Mouse (Mus musculus) frontal cortex, postnatal 25 days (tissue): ENCODE results near the gene Zfyve19.

Experiments
- DNase-seq, 2 experiments: peaks; one replicate each; pipeline ENCODE4 v3.0.0; 2022; ENCODE audit warnings: low spot score in 2 of 2

Gene Zfyve19

DNA sequence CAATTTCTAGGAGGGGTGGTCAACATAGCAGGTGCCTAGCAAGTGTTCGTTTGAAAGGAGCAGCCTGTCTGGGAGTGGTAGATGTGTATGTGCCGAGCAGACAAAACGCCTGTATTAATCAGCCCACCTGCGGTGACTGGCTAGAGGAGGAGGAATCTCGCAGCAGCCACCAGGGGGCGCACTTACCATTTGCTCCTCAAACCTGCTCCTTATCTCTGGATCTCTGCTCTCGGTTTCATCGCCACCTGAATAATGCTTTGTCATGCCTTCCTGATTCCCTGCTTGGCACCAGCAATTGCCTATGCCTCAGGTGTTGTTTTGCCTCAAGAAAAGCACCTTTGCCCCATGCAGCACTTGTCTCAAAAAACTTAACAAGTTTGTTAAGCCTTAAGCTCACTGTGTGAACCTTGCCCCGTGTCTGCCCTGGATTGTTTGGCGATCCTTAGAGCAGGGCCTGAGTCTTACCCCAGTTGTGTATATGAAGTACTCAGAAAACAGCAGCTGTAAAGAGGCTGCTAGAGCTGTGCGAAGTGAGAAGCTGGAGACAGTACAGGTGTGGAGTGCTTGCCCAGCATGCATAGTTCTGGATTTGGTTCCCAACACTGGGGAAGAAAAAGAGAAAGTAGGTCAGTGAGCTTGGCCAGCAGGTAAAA lies 42.5 kb downstream of the Zfyve19 start:
- peak; percentile 63 to 73 for DNase-seq

DNA sequence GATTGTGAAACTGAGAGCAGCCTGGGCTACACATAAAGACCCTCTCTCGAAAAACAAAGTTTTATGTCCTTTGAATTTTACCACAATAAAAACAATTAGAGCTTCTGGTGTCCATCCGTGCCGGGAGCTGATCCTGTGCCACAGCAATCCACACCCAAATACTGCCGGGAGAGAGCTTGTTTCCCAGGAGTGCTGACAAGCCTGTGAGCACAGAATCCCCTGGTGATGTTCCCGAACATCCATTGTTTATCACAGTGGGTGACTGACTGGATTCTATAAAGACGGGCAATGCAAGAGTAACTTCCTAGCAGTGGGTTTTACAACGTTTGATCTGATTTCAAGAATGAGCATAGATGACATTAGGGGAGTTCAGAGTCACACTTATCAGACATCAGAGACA lies 46.6 kb downstream of the Zfyve19 start:
- no peak for DNase-seq

DNA sequence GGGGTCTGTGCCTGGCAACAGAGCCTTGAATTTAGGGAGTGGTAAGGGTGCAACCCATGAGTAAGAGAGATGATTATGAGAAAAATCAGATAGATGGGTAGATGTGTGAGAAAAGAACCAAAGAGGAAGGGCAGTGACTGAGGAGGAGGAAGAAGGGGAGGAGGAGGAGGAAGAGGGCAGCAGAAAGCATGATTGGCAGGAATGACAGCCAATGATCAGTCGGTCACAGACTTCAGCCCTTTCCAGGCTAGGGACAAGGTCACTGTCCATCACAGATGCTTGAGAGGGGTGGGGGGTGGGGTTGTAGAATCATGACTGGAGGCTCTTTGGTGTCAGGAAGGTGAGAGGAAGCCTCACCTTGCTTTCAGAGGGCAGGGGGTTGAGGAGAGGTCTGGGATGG lies 52.1 kb downstream of the Zfyve19 start:
- DNase-seq: no peak

DNA sequence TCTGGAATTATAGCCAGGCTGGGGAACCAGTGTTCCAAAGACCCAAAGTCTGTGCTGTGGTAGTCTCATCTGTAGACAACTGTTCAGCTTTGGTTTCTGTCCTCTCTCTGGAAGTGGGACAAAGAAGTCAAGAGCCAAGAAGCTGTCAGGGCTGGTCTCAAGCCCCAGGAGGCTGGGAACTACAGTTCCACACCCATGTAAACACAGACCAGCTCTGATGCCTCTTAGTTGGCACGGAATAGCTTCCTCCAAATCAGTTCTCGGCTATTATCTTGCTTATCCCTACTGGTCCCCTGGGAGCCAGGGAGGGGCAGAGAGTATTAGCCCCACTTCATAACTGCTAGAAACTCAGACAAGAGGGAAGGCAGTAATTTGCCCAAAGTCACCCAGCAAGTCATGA lies 52.9 kb downstream of the Zfyve19 start:
- DNase-seq: no peak

DNA sequence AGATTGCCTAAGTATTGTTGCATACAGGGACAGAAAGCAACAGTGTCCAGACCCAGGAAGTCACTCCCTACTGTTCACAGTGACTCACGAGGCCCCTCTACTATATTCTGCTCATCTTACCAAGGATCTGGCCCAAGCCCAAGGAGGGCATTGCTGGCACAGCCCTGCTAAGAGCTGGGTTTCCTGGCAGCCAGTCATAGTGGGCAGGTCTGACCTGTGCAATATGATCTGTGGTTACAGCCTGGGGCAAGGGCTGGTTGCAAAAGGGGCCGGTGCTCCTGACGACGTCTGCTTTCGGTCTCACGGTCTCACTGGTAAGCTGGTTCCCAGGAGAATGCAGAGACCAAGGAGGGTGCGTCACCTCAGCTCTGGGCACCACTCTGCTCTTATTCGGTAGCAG lies 54.6 kb downstream of the Zfyve19 start:
- DNase-seq: no peak

DNA sequence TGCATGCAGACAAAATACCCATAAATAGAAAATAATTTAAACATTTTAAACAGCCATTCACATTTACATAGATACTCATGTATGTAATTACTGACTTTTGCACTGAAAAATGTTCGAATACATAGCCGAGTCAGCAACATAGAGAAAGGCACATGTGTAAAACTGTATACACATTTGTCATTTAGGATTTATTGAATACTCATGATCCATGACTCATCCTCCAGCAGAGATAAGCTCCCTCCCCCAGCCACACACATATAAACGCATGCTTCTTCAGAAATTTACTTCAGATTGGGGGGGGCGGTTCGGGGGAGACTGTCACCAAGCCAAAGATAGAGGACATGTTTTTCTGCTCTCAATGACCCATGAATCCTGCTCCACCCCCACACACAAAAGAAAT lies 55.4 kb downstream of the Zfyve19 start:
- no peak for DNase-seq
